Mouse (Mus musculus): ENCODE measurements around the gene Tbc1d9b. TPM values are rescaled to one million over a fixed set of nuclear protein-coding genes. Genes with fewer than 3 reads are reported as not detected.

The Tbc1d9b gene
- polyA plus RNA-seq (2012): 87.5 and 102 TPM in 2 replicates

GRCm38 (mm10) chr11:50130811-50131766, at the start of gene Tbc1d9b:
Gene Tbc1d9b (plus strand): TSS chr11:50131396.

DNA sequence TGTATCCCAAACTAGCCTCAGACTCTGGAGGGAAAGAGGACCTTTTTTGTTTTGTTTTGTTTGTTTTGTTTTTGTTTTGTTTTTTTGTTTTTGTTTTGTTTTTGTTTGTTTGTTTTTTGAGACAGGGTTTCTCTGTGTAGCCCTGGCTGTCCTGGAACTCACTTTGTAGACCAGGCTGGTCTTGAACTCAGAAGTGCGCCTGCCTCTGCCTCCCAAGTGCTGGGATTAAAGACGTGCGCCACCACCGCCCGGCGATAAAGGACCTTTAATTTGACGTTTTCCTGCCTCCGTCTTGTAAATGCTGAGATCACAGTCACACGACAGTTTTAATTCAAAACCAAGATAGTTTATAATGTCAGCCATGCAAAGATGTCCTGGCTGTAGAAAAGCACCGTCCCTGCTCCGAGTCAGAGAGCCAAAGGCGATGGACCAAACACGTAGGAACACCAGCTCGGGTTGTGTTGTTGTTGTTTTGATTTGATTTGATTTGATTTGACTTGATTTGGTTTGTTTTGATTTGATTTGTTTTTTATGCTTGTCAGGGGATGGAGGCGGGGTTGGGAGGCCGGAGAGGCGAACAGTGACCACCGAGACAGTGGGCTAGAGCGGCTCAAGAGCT, 43.0 kb downstream of the Tbc1d9b start, which contains the start of gene Mrnip:
Mrnip (plus strand) TSS at position 334 of the 619 bp plus-strand sequence.

DNA sequence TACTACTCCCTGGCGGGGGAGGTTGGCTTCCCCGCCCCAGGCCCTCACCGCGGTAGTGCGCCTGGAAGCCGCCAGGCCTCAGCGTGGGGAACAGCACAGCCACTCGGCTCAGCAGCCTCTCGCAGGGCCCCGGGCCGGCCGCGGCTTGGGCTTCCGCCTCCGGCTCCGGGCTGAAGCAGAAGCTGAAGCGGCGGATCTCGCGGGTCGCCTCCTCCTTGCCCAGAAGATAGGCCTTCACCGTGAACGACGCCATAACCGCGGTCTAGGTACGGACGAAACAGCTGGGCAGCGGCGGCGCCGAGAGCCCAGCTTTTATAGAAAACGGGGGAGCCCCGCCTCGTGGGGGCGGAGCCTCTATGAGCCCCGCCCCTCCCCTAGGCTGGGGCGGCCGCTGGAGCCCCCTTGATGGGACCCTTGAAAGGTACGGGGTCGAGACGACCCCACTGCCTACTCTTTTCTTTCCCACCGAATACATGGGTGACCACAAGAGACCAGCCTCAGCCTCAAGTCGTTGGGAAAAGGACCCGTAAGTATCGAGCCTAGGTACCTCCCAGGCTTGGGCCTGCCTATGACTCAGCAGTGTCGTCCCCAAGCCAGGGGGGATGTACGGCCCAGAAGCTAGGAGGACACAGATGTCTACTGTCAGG, 79.4 kb downstream of the Tbc1d9b start, which contains the start of the genes Sqstm1 and Mgat4b:
Sqstm1 (minus strand) TSS at position 323 of the 647 bp plus-strand sequence.
Mgat4b (plus strand) TSS at position 386 of the 647 bp plus-strand sequence.

Other genes with a start within 250 kb of the Tbc1d9b start
- gene Rasgef1c, start 229.6 kb upstream of the Tbc1d9b start, polyA plus RNA-seq (2012): 0.28 and 0.48 TPM in 2 replicates
- 66.1 and 69.4 TPM in 2 replicates for gene Rnf130, start 106.0 kb upstream of the Tbc1d9b start, polyA plus RNA-seq (2012)
- gene Mrnip, start 43.0 kb downstream of the Tbc1d9b start, polyA plus RNA-seq (2012): 6.4 and 6.7 TPM in 2 replicates
- gene Sqstm1, start 79.4 kb downstream of the Tbc1d9b start, polyA plus RNA-seq (2012): 206 and 241 TPM in 2 replicates
- gene Mgat4b, start 79.5 kb downstream of the Tbc1d9b start, polyA plus RNA-seq (2012): 137 and 156 TPM in 2 replicates
- 5.5 and 12.0 TPM in 2 replicates for gene Ltc4s, start 107.2 kb downstream of the Tbc1d9b start, polyA plus RNA-seq (2012)
- 15.5 and 17.3 TPM in 2 replicates for gene Maml1, start 160.9 kb downstream of the Tbc1d9b start, polyA plus RNA-seq (2012)
- gene Canx, start 194.3 kb downstream of the Tbc1d9b start, polyA plus RNA-seq (2012): 66.4 and 107 TPM in 2 replicates
- 0.11 and 0.84 TPM in 2 replicates for gene Cby3, start 223.1 kb downstream of the Tbc1d9b start, polyA plus RNA-seq (2012)
- 450 and 581 TPM in 2 replicates for gene Hnrnph1, start 245.6 kb downstream of the Tbc1d9b start, polyA plus RNA-seq (2012)